Mouse (Mus musculus) spleen, adult 2 months (tissue): ENCODE data around the gene Gmfg.

Experiments used
- CTCF ChIP-seq: fragments of 200-500 bp; IDR thresholded peaks from 2 replicates; pipeline ENCODE4 v1.5.1; 2011; ENCODE audit warnings: mild to moderate bottlenecking, inconsistent platforms; ENCODE audit not compliant: insufficient read depth, insufficient read length, insufficient replicate concordance; ENCODE audit errors: extremely low read depth
- POLR2A ChIP-seq: fragments of 200-500 bp; IDR thresholded peaks from 2 replicates; pipeline ENCODE4 v1.6.1; 2011; ENCODE audit warnings: low read depth, low read length, inconsistent platforms

GRCm38 (mm10) chr7:28447101-28447830 is 10.0 kb downstream of the Gmfg start:
- TF ChIP-seq CTCF (no peak), POLR2A (no peak)
